Mouse (Mus musculus) megakaryocyte-erythroid progenitor cell, adult 5-6 weeks (primary cell): ENCODE data around the gene Gpatch3. TPM values are rescaled to one million over a fixed set of nuclear protein-coding genes. Genes with fewer than 3 reads are reported as not detected.

ENCODE experiments used
- total RNA-seq, 2 experiments: library from RNA; stranded (forward) in 1 of 2; stranded (reverse) in 1 of 2; fragments of 200-1000, 215-1000 nt in 1 of 2; fragments of >200 nt in 1 of 2; fragmentation: Nextera tagmentation in 1 of 2; gene quantifications; 2 replicates each; pipeline ENCODE4 v1.2.3; 2014 to 2017

Gpatch3 gene
- total RNA-seq, 2 experiments from 2014 or later = 1.2 to 16.9 TPM

Other genes with a start within 250 kb of the Gpatch3 start
- 15.3 and 18.6 TPM in 2 replicates for gene Wdtc1, start 221.3 kb upstream of the Gpatch3 start, total RNA-seq (2014; fragmentation: Nextera tagmentation)
- gene Wdtc1, start 221.3 kb upstream of the Gpatch3 start, total RNA-seq (2017) = 7.5 and 8.0 TPM in 2 replicates
- 31.8 and 33.1 TPM in 2 replicates for gene Slc9a1, start 205.0 kb upstream of the Gpatch3 start, total RNA-seq (2014; fragmentation: Nextera tagmentation)
- 5.8 and 13.7 TPM in 2 replicates for gene Slc9a1, start 205.0 kb upstream of the Gpatch3 start, total RNA-seq (2017)
- not detected in 2 replicates for gene Tent5b, start 94.6 kb upstream of the Gpatch3 start, total RNA-seq (2014; fragmentation: Nextera tagmentation)
- gene Tent5b, start 94.6 kb upstream of the Gpatch3 start, total RNA-seq (2017) = 0.28 TPM in 1 of 2 replicates, not detected in the other
- not detected in 2 replicates for gene Trnp1, start 76.2 kb upstream of the Gpatch3 start, total RNA-seq (2014; fragmentation: Nextera tagmentation)
- 3.9 TPM in 1 of 2 replicates, not detected in the other for gene Trnp1, start 76.2 kb upstream of the Gpatch3 start, total RNA-seq (2017)
- not detected in 2 replicates for gene Kdf1, start 55.8 kb upstream of the Gpatch3 start, total RNA-seq (2014; fragmentation: Nextera tagmentation)
- not detected in 2 replicates for gene Kdf1, start 55.8 kb upstream of the Gpatch3 start, total RNA-seq (2017)
- gene Nudc, start 28.7 kb upstream of the Gpatch3 start, total RNA-seq (2014; fragmentation: Nextera tagmentation) = 250 and 258 TPM in 2 replicates
- gene Nudc, start 28.7 kb upstream of the Gpatch3 start, total RNA-seq (2017) = 271 and 301 TPM in 2 replicates
- gene Nr0b2, start 21.4 kb upstream of the Gpatch3 start, total RNA-seq (2014; fragmentation: Nextera tagmentation) = not detected in 2 replicates
- not detected in 2 replicates for gene Nr0b2, start 21.4 kb upstream of the Gpatch3 start, total RNA-seq (2017)
- gene Gpn2, start 9.6 kb downstream of the Gpatch3 start, total RNA-seq (2014; fragmentation: Nextera tagmentation) = 16.0 and 20.9 TPM in 2 replicates
- 19.5 and 29.3 TPM in 2 replicates for gene Gpn2, start 9.6 kb downstream of the Gpatch3 start, total RNA-seq (2017)
- gene Sfn, start 27.4 kb downstream of the Gpatch3 start, total RNA-seq (2014; fragmentation: Nextera tagmentation) = 1.7 and 2.7 TPM in 2 replicates
- gene Sfn, start 27.4 kb downstream of the Gpatch3 start, total RNA-seq (2017) = 1.3 and 2.0 TPM in 2 replicates
- gene Zdhhc18, start 75.4 kb downstream of the Gpatch3 start, total RNA-seq (2014; fragmentation: Nextera tagmentation) = 16.2 and 24.1 TPM in 2 replicates
- 5.0 and 8.1 TPM in 2 replicates for gene Zdhhc18, start 75.4 kb downstream of the Gpatch3 start, total RNA-seq (2017)
- gene Pigv, start 97.9 kb downstream of the Gpatch3 start, total RNA-seq (2014; fragmentation: Nextera tagmentation) = 7.0 and 10.1 TPM in 2 replicates
- 2.3 and 12.4 TPM in 2 replicates for gene Pigv, start 97.9 kb downstream of the Gpatch3 start, total RNA-seq (2017)
- 127 and 136 TPM in 2 replicates for gene Arid1a, start 182.0 kb downstream of the Gpatch3 start, total RNA-seq (2014; fragmentation: Nextera tagmentation)
- 28.2 and 29.6 TPM in 2 replicates for gene Arid1a, start 182.0 kb downstream of the Gpatch3 start, total RNA-seq (2017)